ENCODE assay signal across 14 mouse cellular contexts in genomic region chr7:72691859-72692258, GRCm38 (mm10).
A peak's percentile ranks its signal among the peaks of the same experiment; 100 is the strongest.
DNase-seq lines count a peak whose midpoint lies in the region; ATAC-seq and TF ChIP-seq lines count a peak whose summit lies in the region.
"Had no signal": no experiment of that assay in that cellular context is flagged by ENCODE, and none has a peak within 500 bp of the region (broad histone marks: within the 10 kb centered on the region; RNA-seq: fewer than 3 reads in every experiment).

No protein-coding gene starts in this region.

- H3K4me1 ChIP-seq in hindbrain, postnatal 0 days (ENCODE audit: insufficient read depth, low read length), result peaks cover 6% of the 10 kb centered on the region; the same call in 1 of the 2 replicates
- peaks cover 3% of the 10 kb centered on the region; the same call in 1 of the 2 replicates for H3K4me1 ChIP-seq in hindbrain, embryonic 13.5 days (replicated peaks)
- H3K4me1 ChIP-seq in kidney, embryonic 16.5 days (ENCODE audit: insufficient read depth, low read length), result no peaks in the 10 kb centered on the region

- no peaks in the 10 kb centered on the region for H3K36me3 ChIP-seq in hindbrain, postnatal 0 days (ENCODE audit: insufficient read depth, low read length)
- H3K36me3 ChIP-seq in hindbrain, embryonic 13.5 days, result no peaks in the 10 kb centered on the region
- H3K36me3 ChIP-seq in kidney, embryonic 16.5 days (ENCODE audit: insufficient read depth, low read length), result no peaks in the 10 kb centered on the region

- no peaks in the 10 kb centered on the region for H3K27me3 ChIP-seq in hindbrain, postnatal 0 days (ENCODE audit: insufficient read depth, low read length)
- no peaks in the 10 kb centered on the region for H3K27me3 ChIP-seq in hindbrain, embryonic 13.5 days
- no peaks in the 10 kb centered on the region for H3K27me3 ChIP-seq in kidney, embryonic 16.5 days (ENCODE audit: insufficient read depth, low read length)

- H3K9me3 ChIP-seq in hindbrain, postnatal 0 days (ENCODE audit: low read length), result no peaks in the 10 kb centered on the region
- H3K9me3 ChIP-seq in hindbrain, embryonic 13.5 days, result no peaks in the 10 kb centered on the region
- no peaks in the 10 kb centered on the region for H3K9me3 ChIP-seq in kidney, embryonic 16.5 days (ENCODE audit: low read length)

- 48% methylated on average over 9 of the region's 9 CpGs for WGBS in hindbrain, postnatal 0 days
- 83% methylated on average over 9 of the region's 9 CpGs for whole genome bisulfite sequencing in hindbrain, embryonic 13.5 days
- 82% methylated on average over 9 of the region's 9 CpGs for WGBS in kidney, embryonic 16.5 days

- no peak overlapping the region for H3K9ac ChIP-seq in hindbrain, postnatal 0 days (replicated peaks; ENCODE audit: low read length)
- H3K9ac ChIP-seq in hindbrain, embryonic 13.5 days, result no peak overlapping the region
- no peak overlapping the region for H3K9ac ChIP-seq in kidney, embryonic 16.5 days (replicated peaks; ENCODE audit: low read length)
- H3K9ac ChIP-seq: liver, embryonic 14.5 days had no signal

- no peak overlapping the region for H3K4me2 ChIP-seq in hindbrain, postnatal 0 days (ENCODE audit: low read depth, low read length)
- no peak overlapping the region for H3K4me2 ChIP-seq in hindbrain, embryonic 13.5 days
- H3K4me2 ChIP-seq in kidney, embryonic 16.5 days (replicated peaks; ENCODE audit: low read depth, low read length), result no peak overlapping the region

- peak overlapping the region; percentile 54 for H3K27ac ChIP-seq in hindbrain, postnatal 0 days
- H3K27ac ChIP-seq in hindbrain, embryonic 13.5 days, result no peak overlapping the region
- H3K27ac ChIP-seq in kidney, embryonic 16.5 days (ENCODE audit: low read length), result no peak overlapping the region
- H3K27ac ChIP-seq: kidney, postnatal 0 days; liver, embryonic 14.5 days; macrophage had no signal

- H3K4me3 ChIP-seq in hindbrain, postnatal 0 days (ENCODE audit: low read length), result no peak overlapping the region
- H3K4me3 ChIP-seq in hindbrain, embryonic 13.5 days, result no peak overlapping the region
- no peak overlapping the region for H3K4me3 ChIP-seq in kidney, embryonic 16.5 days (ENCODE audit: low read length)

- TF ChIP-seq CTCF in hindbrain, postnatal 0 days (IDR thresholded peaks at IDR 0.05; ENCODE audit: low read depth), result no peak

- DNase-seq in hindbrain, postnatal 0 days (ENCODE audit: low spot score), result peak; percentile 56
- DNase-seq in urinary bladder, postnatal 14 days (ENCODE audit: low spot score), result peak; percentile 12
- DNase-seq in urinary bladder, postnatal 4 days (ENCODE audit: low spot score in 2 of 2), result no peak
- peak; percentile 74 to 79 for DNase-seq in cerebellum, postnatal 14 days
- DNase-seq: adrenal gland, postnatal 25 days; gastrocnemius, postnatal 25 days; spleen, adult 18-20 months had no signal

- peak; percentile 47; the same call in 1 of the 2 replicates for ATAC-seq in hindbrain, postnatal 0 days
- ATAC-seq in hindbrain, embryonic 13.5 days (ENCODE audit: low FRiP score), result no peak
- no peak for ATAC-seq in kidney, embryonic 16.5 days (ENCODE audit: low FRiP score, low TSS enrichment)
- no peak for ATAC-seq in activated CD4-positive, CD25-positive, alpha-beta regulatory T cell, adult 4 months
- ATAC-seq: CD4-positive, CD25-positive, alpha-beta regulatory T cell, adult 4 months had no signal

Comparison
In these comparisons a context has a peak if more than half of its experiments do, and no peak if none do; other contexts are left out.
1. DNase-seq: peak in hindbrain, postnatal 0 days (single experiment), urinary bladder, postnatal 14 days (single experiment) and cerebellum, postnatal 14 days (2 of 2); none in urinary bladder, postnatal 4 days (0 of 2).